Mouse (Mus musculus) intestine, postnatal 0 days (tissue): ENCODE measurements around the gene Slc19a2. TPM values are rescaled to one million over a fixed set of nuclear protein-coding genes. Genes with fewer than 3 reads are reported as not detected.
A peak's percentile ranks its signal among the peaks of the same experiment; 100 is the strongest.

Experiments
- ATAC-seq: fragments of 200-750 bp; cut with Nextera tagmentation; 2 replicates; pipeline ENCODE4 v1.8.0; 2017; ENCODE audit warnings: mild to moderate bottlenecking, moderate TSS enrichment, moderate library complexity
- H3K27ac ChIP-seq: fragments of 300-500 bp; sonication (generic); 2 replicates; pipeline ENCODE4 v1.5.1; 2014; ENCODE audit warnings: mild to moderate bottlenecking, low read depth, low read length, moderate library complexity
- H3K27me3 ChIP-seq: fragments of 300-500 bp; sonication (generic); replicated peaks from 2 replicates; pipeline ENCODE4 v1.6.1; 2014; ENCODE audit warnings: low read length, mixed read lengths; ENCODE audit not compliant: control insufficient read depth, insufficient read depth
- H3K36me3 ChIP-seq: fragments of 300-500 bp; sonication (generic); 2 replicates; pipeline ENCODE4 v1.6.1; 2014; ENCODE audit warnings: mild to moderate bottlenecking, moderate library complexity; ENCODE audit not compliant: control insufficient read depth, insufficient read depth
- H3K4me1 ChIP-seq: fragments of 300-500 bp; sonication (generic); replicated peaks from 2 replicates; pipeline ENCODE4 v1.6.1; 2014; ENCODE audit warnings: antibody characterized with exemption, low read length, mixed read lengths; ENCODE audit not compliant: control insufficient read depth, insufficient read depth
- H3K4me2 ChIP-seq: fragments of 300-500 bp; sonication (generic); replicated peaks from 2 replicates; pipeline ENCODE4 v1.6.1; 2014; ENCODE audit warnings: low read depth, mild to moderate bottlenecking, moderate library complexity
- H3K4me3 ChIP-seq: fragments of 300-500 bp; sonication (generic); 2 replicates; pipeline ENCODE4 v1.5.1; 2014; ENCODE audit warnings: low read depth, low read length
- H3K9ac ChIP-seq: fragments of 300-500 bp; sonication (generic); 2 replicates; pipeline ENCODE4 v1.6.1; 2014; ENCODE audit warnings: mild to moderate bottlenecking, low read depth, low read length
- H3K9me3 ChIP-seq: fragments of 300-500 bp; sonication (generic); 2 replicates; pipeline ENCODE4 v1.6.1; 2016; ENCODE audit warnings: mixed run types; ENCODE audit not compliant: control insufficient read depth
- CTCF ChIP-seq: sonication (generic); IDR thresholded peaks from 2 replicates; pipeline ENCODE4 v1.5.1; 2016; ENCODE audit warnings: low read depth, mild to moderate bottlenecking, control low read depth, antibody characterized with exemption, moderate library complexity
- WGBS: fragments of 180-500 bp; shearing (Covaris S2); extraction: QIAGEN DNeasy Blood & Tissue Kit; methylation state at CpG from one replicate; pipeline ENCODE4 v1.1.7; 2014; 5-methylcytosine and 5-hydroxymethylcytosine counted together
- polyA plus RNA-seq: library from polyadenylated mRNA; unstranded; fragments of >200 nt; fragmentation: Nextera tagmentation; extraction: Ambion mirVana; gene quantifications from 2 replicates; pipeline ENCODE4 v1.2.1, GENCODE M21; 2015

Slc19a2 gene
- polyA plus RNA-seq, 1 experiment from 2014 or later = 5.0 TPM

DNA sequence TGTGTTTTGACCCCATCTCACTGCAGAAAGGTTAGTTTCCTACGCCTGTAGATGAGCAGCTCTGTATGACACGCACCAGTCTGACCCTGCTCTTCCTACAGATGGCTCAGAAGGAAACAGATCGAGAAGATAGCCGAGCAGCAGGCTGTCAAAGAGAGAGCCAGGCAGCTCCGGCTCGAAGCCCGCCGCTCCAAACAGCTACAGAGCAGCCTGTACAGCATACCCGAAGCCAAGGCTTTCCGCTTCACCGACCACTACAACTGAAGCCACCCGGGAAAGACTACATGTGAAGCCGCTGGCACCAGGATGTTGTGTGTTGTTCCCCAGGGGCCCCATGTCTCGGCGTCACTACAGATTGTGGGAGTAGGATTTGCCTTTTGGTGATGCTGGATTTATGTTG, 38.6 kb downstream of the Slc19a2 start:
- no peaks in the 10 kb centered on the region for H3K9me3 ChIP-seq
- no peak for ATAC-seq
- H3K27ac ChIP-seq = no peak overlapping the region
- WGBS = 70% methylated on average over 15 of the region's 15 CpGs
- H3K9ac ChIP-seq = no peak overlapping the region
- H3K27me3 ChIP-seq = no peaks in the 10 kb centered on the region
- TF ChIP-seq CTCF = no peak
- H3K4me1 ChIP-seq = no peaks in the 10 kb centered on the region
- no peak overlapping the region for H3K4me3 ChIP-seq
- no peak overlapping the region for H3K4me2 ChIP-seq
- H3K36me3 ChIP-seq = peaks cover 13% of the 10 kb centered on the region

DNA sequence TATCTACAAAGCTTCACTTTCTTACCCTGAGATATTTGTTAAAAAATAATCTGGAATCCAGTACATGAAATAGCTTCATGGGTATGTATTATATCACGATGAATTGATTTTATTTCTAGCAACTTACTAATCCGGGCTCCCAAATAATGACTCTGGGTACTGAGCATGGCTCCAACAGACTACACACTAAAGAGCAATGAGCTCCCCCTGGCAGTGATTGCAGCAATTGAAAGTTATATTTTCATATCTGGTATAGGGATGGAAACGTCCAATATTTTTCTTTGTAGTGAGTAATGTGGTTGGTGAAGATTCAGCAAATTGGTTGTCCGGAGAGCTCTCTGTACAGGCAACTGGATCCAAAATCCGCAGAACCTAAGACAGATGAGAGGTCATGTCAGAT, 43.2 kb downstream of the Slc19a2 start:
- H3K9me3 ChIP-seq = no peaks in the 10 kb centered on the region
- peaks cover 31% of the 10 kb centered on the region for H3K36me3 ChIP-seq
- no peak overlapping the region for H3K4me2 ChIP-seq
- no peaks in the 10 kb centered on the region for H3K27me3 ChIP-seq
- H3K27ac ChIP-seq = no peak overlapping the region
- no peak overlapping the region for H3K4me3 ChIP-seq
- TF ChIP-seq CTCF = peak; percentile 39
- no peaks in the 10 kb centered on the region for H3K4me1 ChIP-seq
- no peak overlapping the region for H3K9ac ChIP-seq
- 86% methylated on average over 5 of the region's 5 CpGs for WGBS
- ATAC-seq = no peak

DNA sequence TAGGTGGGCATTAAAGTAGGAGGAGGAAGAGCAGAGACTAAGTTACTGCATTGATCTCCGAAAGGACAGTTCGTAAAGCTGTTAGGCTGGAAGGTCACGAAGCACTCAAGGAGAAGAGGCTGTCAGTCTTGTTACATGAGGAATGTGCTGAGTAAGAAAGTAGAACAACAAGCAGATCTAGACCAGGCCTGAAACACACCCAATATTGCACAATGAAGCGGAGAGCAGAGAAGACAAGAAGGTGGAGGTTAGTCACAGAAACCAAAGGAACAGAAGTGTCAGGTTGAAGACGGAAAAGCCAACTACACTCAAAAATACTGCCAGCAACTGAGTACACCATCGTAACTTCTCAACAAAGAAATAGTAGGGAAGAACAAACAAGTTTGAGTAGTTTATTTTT, 45.2 kb downstream of the Slc19a2 start:
- no peak for TF ChIP-seq CTCF
- Histone ChIP-seq H3K9ac (no peak overlapping the region), H3K4me2 (no peak overlapping the region), H3K36me3 (peaks cover 46% of the 10 kb centered on the region), H3K4me3 (no peak overlapping the region), H3K9me3 (no peaks in the 10 kb centered on the region), H3K27ac (peak overlapping the region; percentile 60; the same call in 1 of the 2 replicates), H3K27me3 (no peaks in the 10 kb centered on the region), H3K4me1 (no peaks in the 10 kb centered on the region)
- peak; percentile 81 for ATAC-seq
- WGBS = 64% methylated on average over 6 of the region's 6 CpGs

DNA sequence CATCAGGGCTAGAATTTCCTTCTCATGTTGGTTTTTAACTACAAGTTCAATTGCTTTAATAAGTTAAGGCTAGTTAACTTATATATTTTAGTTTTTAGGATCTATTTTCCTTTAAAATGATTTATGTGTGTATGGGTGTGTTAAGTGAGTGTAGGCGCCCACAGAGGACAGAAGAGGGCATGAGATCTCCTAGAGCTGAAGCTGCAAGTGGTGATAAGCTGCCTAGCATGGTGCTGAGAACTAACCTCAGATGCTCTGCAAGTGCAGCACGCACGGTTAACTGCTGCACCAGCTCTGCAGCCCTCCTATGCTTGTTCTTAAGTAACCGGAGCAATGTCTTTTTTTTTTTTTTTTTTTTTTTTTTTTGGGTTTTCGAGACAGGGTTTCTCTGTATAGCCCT, 47.6 kb downstream of the Slc19a2 start:
- Histone ChIP-seq H3K9ac (no peak overlapping the region), H3K27ac (no peak overlapping the region), H3K36me3 (peaks cover 53% of the 10 kb centered on the region), H3K4me2 (no peak overlapping the region), H3K27me3 (no peaks in the 10 kb centered on the region), H3K4me1 (no peaks in the 10 kb centered on the region), H3K9me3 (no peaks in the 10 kb centered on the region), H3K4me3 (no peak overlapping the region)
- WGBS = 93% methylated on average over 4 of the region's 5 CpGs
- no peak for TF ChIP-seq CTCF
- ATAC-seq = no peak

DNA sequence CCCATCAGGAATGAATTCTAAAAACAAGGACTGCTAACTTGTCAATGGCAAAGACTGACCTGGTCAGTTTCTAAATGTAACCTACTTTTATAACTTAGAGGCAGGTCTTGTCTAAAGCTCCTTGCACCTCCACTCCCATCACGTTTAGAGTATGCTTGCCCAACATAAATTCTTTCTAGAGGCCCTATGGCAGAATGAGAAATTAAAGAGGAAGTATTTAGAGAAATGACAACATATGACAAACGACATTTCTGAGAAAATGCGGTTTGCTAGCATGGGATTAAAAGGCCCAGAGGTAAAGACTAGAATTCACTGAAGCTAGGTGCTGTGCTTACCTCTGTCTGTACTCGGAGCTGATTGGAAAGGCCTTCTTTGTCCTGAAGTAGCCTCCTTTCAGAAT, 53.1 kb downstream of the Slc19a2 start:
- peaks cover 50% of the 10 kb centered on the region for H3K36me3 ChIP-seq
- H3K27ac ChIP-seq = no peak overlapping the region
- WGBS = 87% methylated on average over 4 of the region's 4 CpGs
- TF ChIP-seq CTCF = no peak
- H3K4me2 ChIP-seq = no peak overlapping the region
- no peak overlapping the region for H3K4me3 ChIP-seq
- no peak overlapping the region for H3K9ac ChIP-seq
- no peaks in the 10 kb centered on the region for H3K27me3 ChIP-seq
- no peak for ATAC-seq
- H3K4me1 ChIP-seq = no peaks in the 10 kb centered on the region; the same call in 1 of the 2 replicates
- no peaks in the 10 kb centered on the region for H3K9me3 ChIP-seq

DNA sequence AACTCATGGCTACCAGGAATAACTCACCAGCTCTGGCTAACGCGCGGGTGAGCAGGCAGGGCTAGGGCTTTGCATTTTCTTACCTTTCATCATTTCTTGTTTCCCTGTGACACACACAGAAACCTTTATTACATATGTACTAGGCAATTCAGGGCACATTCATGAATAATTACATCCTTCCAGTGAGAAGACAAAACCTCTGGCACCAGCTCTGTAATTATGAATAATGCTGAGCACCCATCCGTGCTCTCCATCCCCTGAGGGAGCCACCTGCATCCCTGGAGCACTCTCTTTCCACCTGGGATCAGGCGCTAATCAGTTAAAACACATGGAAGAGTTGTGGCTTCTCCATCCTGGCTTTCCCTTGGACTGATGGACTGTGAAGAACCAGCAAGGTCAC, 55.0 kb downstream of the Slc19a2 start, which contains the start of gene Nme7:
TSS of gene Nme7 (plus strand) at position 301 of the 400 bp plus-strand sequence.
- H3K36me3 ChIP-seq = peaks cover 38% of the 10 kb centered on the region
- peaks cover 4% of the 10 kb centered on the region; the same call in 1 of the 2 replicates for H3K4me1 ChIP-seq
- no peaks in the 10 kb centered on the region for H3K27me3 ChIP-seq
- no peak within 1 kb of the TSS for H3K27ac ChIP-seq
- H3K4me3 ChIP-seq = no peak within 1 kb of the TSS
- ATAC-seq = no peak
- H3K9ac ChIP-seq = no peak within 1 kb of the TSS
- no peak within 1 kb of the TSS for H3K4me2 ChIP-seq
- no peaks in the 10 kb centered on the region for H3K9me3 ChIP-seq
- TF ChIP-seq CTCF = no peak
- 84% methylated on average over 5 of the region's 5 CpGs for WGBS

DNA sequence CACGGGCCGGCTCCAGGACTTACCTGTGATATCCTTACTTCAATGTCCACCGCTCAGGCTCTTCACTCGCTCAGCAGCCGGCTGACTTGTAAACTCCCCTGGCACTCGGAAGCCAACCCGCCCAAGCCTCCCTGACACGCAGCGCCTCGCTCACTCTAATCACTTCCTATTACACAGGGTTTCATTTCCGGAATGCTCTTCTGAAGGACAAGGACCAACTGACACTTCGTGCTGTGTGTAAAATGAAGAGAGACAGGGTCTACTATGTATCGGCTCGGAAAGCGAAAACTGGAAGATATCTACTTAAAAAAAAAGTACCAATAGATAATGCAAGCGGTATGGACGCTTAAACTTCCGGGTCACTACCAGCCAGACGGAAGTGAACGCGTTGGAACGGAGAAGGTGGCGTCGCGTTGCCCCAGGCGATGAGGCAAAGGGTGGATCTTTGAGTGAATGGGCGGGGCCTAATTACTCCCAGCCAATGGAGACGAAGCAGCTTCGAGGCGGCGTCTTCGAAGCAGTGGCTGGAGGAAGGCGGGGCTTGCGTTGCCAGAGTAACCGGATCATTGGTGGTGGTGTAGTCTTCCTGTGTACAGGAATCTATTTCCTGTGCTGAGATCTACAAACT, 58.4 kb downstream of the Slc19a2 start, which contains the start of gene Blzf1:
TSS of gene Blzf1 (minus strand) at position 366 of the 628 bp plus-strand sequence.
- TF ChIP-seq CTCF = no peak
- Histone ChIP-seq H3K9ac (peak within 1 kb of the TSS; percentile 61), H3K4me3 (peak within 1 kb of the TSS; percentile 59), H3K4me1 (peaks cover 4% of the 10 kb centered on the region; the same call in 1 of the 2 replicates), H3K27me3 (no peaks in the 10 kb centered on the region), H3K9me3 (no peaks in the 10 kb centered on the region), H3K4me2 (peak within 1 kb of the TSS; percentile 90), H3K27ac (peak within 1 kb of the TSS; percentile 81), H3K36me3 (peaks cover 13% of the 10 kb centered on the region)
- ATAC-seq = peak; percentile 99
- under 1% methylated on average over 35 of the region's 35 CpGs for WGBS
